Mouse (Mus musculus) brain, embryonic 14.5 days (tissue): ENCODE data around the gene Gnaq. TPM values are rescaled to one million over a fixed set of nuclear protein-coding genes. Genes with fewer than 3 reads are reported as not detected.

Experiments used
- DNase-seq: peaks from one replicate; pipeline ENCODE4 v3.0.0-alpha.2; 2011; ENCODE audit warnings: low read depth
- CTCF ChIP-seq: fragments of 200-500 bp; IDR thresholded peaks from 2 replicates; pipeline ENCODE4 v1.5.1; 2012; ENCODE audit warnings: inconsistent platforms, mild to moderate bottlenecking, moderate library complexity, borderline replicate concordance; ENCODE audit not compliant: insufficient read depth, insufficient read length; ENCODE audit errors: extremely low read depth
- POLR2A ChIP-seq: fragments of 200-500 bp; IDR thresholded peaks from 2 replicates; pipeline ENCODE4 v1.6.1; 2012; ENCODE audit warnings: mild to moderate bottlenecking, inconsistent platforms, borderline replicate concordance; ENCODE audit not compliant: poor library complexity, insufficient read depth, insufficient read length, severe bottlenecking; ENCODE audit errors: extremely low read depth
- polyA plus RNA-seq: library from polyadenylated mRNA; depleted of rRNA; stranded (reverse); fragments of >200 nt; gene quantifications from 2 replicates; pipeline ENCODE4 v1.2.3, GENCODE M21; 2012

The Gnaq gene
- polyA plus RNA-seq, 1 experiment: 83.4 TPM

DNA sequence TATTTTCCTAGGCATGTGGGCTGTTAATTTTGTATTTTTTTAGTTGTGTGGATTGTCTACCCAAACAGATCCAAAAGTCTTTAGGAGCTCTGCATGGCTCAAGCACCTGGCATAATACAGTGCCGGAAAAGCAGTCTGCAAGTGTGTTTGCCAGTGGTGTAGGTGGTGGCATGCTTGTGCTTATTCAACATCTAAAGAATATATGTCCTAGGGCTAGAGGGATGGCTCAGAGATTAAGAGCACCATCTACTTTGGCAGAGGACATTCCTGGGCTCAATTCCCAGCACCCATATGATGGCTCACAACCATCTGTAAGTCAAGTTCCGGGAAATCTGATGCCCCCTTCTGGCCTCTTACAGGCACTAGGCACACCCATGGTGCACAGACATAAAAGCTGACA, 3.5 kb upstream of the Gnaq start:
- TF ChIP-seq CTCF: no peak
- no peak for TF ChIP-seq POLR2A
- DNase-seq: no peak

DNA sequence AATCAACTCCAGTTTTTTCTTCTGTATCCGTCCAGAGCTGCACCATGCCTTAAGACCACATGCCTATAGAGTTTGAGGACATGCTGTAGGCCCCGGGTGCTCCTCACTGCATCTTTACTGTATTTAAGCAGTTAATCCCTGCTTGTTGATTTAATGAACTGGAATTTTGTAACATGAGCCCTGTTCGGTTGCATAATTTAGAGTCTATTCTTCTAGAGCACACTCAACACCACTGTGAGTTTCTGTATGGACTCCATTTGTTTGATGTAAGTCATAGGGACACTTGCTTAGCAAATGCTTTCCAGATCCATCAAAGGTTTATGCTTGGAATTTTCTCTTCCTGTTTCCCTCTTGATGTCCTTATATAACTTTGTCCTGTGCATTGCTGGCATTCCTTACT, 2.2 kb upstream of the Gnaq start:
- no peak for TF ChIP-seq CTCF
- no peak for TF ChIP-seq POLR2A
- no peak for DNase-seq

DNA sequence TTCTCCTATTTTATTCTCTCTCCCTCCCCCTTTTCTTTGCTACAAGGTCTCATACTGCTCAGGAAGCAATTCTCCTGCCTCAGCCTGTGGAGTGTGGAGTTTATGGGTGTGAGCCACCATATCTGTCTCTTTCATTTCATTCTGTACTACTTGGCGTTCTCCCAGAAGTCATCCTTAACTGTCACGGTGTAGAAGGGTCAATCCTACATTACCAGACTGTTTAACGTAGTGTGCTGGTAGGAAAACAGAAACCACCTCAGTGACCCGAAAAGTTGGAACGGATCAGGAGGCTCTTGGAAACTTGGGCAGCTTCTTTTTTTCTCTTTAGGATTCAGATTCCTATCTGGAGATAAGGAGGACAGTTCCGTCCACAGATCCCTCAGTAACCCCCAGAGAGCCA, 800 bp upstream of the Gnaq start:
- no peak for DNase-seq
- TF ChIP-seq CTCF: no peak
- TF ChIP-seq POLR2A: no peak

DNA sequence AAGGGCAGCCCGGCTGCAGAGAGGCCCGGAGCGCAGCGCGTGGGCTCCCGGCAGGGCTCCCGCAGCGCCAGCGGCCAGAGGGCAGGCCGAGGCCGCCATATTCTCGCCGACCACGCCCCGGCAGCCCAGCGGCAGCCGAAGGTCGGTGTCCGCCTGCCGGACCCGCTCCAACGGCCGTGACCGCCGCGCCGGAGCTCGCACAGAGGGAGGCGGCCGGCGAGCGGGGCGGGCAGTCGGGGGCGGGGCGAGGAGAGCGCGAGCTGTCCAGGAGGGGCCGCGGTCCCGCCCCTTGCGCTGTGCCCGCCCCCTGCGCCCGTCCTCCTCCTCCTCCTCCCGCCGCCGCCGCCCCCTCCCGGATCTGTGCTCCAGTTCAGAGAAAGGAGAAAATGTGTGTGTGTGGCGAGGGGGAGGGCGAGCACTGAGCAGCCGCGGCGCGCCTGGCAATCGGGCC, 266 bp upstream of the Gnaq start:
- TF ChIP-seq CTCF: no peak
- TF ChIP-seq POLR2A: peak; percentile 33; the same call in 1 of the 2 replicates
- DNase-seq: peak; percentile 98

DNA sequence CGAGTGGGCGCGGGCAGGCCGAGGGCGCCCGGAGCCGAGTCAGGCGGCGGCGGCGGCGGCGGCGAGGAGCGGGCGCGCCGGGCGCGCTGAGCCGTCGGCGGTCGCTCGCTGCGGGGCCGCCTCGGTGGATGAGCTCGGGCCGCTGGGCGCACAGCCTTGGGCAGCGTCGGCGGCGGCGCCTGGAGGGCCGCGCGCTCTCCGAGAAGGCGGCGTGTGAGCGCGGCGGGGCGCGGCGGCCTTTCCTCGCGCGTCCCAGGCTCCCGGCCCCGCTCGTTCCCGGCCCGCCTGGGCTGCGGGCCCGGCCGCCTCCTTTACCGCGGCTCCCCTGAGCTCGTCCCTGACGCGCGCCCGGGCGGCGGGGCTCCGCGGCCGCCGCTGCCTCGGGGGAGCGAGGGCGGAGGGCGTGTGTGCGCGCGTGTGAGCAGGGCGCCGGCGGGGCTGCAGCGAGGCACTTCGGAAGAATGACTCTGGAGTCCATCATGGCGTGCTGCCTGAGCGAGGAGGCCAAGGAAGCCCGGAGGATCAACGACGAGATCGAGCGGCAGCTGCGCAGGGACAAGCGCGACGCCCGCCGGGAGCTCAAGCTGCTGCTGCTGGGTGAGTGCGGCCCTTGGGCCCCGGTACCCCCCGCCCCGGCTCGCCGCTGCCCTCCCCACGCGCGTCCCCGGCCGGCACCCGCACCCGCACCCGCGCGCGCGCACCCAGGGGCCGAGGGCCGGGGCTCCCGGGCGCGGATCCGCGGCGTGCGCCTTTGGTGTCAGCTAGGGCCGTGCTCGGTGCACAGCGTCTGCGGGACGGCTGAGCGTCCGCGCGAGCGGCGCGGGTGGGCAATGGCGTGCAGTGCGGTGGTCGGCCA, 462 bp downstream of the Gnaq start:
- no peak for TF ChIP-seq CTCF
- peak; percentile 71 for TF ChIP-seq POLR2A
- peak; percentile 81 for DNase-seq

DNA sequence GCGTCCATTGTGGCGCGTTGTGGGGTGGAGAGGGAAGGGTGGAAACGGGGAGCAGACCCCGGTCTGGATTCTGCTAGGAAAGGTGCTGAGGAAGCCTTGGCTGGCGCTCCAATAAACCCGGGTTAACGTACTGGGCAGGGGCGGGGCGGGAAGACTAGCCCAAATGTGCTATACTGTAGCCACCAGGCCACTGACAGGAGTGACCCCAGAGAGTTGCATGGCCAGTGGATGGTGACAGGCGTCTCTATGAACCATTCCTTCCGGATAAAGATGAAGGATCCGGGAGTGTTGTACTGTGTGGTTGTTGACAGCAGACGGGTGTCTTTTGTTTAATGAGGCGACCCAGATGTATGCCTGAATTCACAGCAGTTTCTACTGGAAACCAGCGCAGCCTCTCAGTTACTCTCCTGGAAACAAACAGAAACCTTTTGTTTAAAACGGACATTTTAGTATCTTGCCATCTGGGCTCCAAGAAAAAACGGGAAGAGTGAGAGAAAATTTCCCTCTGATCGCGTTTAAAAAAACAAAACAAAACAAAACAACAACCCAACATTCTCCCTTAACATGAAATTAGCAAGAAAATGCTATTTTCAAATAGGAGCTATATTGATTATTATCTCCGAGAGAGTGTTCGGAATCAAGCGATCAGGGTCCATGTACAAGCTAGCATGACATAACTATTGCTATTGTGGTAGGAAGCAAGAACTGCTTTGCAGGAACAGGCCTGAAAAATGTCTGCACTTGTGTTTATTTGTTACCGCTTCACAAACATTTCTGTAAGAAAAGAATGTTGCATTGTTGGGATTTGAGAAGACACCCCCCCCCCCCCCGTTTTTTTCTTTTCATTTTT, 1.3 kb downstream of the Gnaq start:
- DNase-seq: peak; percentile 71
- no peak for TF ChIP-seq CTCF
- no peak for TF ChIP-seq POLR2A

DNA sequence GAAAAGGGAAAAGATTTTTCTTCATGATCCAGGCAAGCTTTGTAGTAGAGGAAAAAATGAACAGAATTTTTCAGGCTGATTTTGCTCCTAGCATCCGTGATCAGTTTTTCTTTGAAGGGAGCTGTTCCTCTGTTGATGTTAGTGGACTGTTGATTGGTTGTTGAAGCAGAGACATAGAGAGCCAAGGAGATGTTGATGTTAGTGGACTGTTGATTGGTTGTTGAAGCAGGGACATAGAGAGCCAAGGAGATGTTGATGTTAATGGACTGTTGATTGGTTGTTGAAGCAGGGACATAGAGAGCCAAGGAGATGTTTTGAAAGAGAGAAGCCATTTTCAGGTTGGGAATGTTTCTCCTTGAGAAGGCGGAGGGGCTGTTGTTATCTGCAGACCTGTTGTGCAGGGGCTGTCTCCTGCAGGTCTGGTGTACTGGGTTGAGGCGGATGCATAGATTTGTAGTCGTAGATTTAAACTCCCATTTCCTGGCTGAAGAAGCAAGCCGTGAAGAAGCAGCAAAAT, 5.5 kb downstream of the Gnaq start:
- no peak for DNase-seq
- no peak for TF ChIP-seq POLR2A

DNA sequence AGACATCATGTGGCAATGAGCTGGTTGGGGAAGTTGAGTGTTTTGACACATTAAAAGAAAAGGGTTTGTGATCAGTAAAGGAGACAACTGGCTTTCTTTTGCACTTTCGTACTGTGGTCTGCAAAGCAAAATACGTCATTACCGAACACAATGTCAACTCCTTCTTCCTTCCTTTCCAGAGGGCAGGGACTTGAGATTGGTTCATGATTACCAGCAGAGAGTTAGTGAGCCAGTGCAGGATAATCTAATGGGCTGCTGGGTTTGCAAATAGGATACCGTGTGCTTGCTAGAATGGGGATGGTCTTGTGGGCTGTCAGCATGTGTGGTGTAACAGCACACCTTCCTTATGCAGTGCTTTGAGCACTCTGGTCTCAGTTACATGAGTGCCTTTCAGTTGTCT, 8.1 kb downstream of the Gnaq start:
- no peak for DNase-seq
- TF ChIP-seq POLR2A: no peak
- TF ChIP-seq CTCF: no peak

DNA sequence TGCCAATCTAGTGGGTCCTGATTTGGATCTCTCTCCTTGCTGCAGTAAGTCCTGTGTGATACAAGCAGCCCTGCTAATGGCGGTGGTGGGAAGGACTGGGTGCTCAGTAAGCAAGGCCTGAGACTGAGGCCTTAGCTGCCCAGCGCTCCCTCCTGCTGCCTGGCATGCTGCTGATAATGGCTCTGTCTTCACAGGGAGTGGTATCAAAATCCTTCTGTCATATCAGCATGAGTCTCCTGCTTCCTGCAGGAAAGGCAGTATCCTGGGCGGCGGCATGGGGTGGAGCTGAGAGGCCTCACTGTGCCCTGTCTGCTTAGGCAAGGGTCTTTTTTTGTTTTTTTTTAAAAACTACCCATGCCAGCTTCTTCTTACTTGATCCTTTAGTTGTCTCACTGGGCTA, 9.2 kb downstream of the Gnaq start:
- no peak for DNase-seq
- TF ChIP-seq CTCF (no peak), POLR2A (no peak)

DNA sequence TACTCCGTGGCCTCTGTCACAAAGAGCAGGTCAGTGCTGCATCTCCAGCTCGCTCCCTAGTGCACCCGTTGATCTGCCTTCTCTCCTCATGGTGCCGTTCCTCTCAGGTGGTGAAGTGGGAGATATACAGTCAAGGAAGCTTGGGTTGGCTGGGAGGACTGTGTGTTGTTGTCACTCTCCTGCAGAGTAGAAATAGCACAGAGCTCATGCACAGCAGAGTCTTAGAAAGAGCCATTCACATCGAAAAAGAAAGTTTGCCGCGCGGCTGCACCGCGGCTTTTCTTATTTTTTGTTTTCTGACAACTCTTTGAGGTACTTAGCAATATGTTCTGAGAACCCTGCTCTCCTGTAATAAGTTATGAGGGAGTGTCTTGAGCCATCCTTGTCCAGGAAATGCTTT, 10.4 kb downstream of the Gnaq start:
- no peak for DNase-seq
- TF ChIP-seq CTCF (no peak), POLR2A (no peak)

DNA sequence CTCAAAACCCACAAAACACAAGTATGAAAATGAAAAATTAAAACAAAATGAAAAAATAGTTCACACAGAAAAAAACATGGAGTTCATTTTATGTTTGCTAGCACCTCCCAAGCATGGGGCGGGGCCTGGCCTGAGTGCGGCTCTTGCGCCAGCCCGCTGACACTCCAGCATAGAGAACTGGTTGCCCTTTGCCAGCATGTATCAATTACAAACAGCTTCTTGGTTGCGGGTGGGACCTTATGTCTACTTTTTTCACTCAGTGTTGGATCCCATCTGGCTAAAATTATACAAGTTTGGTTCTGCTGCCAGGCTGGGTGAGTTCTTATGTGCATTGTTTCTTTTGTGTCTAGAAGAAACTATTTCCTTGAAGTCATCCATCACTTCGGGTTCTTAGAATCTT, 14.8 kb downstream of the Gnaq start:
- TF ChIP-seq CTCF (no peak), POLR2A (no peak)
- DNase-seq: peak; percentile 45

DNA sequence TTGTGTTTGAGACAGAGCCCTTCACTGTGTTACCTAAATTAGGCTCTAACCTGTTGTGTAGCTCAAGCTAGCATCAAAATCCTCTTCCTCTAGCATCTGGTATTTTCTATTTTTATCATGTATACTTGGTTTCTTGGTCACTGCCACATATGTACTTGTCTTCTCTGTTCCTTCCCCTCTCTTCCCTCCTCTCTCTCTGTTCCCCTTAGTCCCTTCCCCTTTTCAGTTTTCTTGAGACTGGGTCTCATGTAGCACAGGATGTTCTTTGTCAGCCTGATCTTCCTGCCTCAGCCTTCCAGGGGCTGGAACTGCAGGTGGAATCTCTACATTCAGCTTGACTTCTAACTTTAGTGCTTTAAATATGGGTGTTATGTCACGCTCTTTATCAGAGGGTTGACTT, 16.5 kb downstream of the Gnaq start:
- DNase-seq: no peak
- no peak for TF ChIP-seq CTCF
- no peak for TF ChIP-seq POLR2A

DNA sequence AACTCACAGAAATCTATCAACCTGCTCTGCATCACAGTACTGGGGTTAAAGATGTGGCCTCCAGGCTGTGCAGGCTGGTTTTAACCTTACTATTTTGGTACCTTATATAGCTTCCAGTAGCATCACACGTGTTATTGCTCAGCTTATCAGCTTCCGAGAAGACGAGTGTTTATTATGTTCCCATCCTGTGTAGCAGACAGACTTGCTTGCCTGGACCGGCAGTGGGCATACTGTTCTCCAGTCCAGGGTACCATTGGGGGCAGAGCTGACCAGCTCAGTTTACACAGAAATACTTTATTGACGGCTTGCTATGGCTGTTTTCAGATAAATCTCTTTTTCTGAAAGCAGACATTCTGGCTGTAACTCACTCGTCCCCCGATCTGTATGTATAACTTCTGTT, 17.7 kb downstream of the Gnaq start:
- no peak for TF ChIP-seq CTCF
- TF ChIP-seq POLR2A: no peak
- DNase-seq: no peak
